Mouse (Mus musculus): Measurements from ENCODE around the gene Reps2. TPM values are rescaled to one million over a fixed set of nuclear protein-coding genes. Genes with fewer than 3 reads are reported as not detected.

The Reps2 gene
- polyA plus RNA-seq, 1 experiment from 2014 or later: 1.6 TPM

DNA sequence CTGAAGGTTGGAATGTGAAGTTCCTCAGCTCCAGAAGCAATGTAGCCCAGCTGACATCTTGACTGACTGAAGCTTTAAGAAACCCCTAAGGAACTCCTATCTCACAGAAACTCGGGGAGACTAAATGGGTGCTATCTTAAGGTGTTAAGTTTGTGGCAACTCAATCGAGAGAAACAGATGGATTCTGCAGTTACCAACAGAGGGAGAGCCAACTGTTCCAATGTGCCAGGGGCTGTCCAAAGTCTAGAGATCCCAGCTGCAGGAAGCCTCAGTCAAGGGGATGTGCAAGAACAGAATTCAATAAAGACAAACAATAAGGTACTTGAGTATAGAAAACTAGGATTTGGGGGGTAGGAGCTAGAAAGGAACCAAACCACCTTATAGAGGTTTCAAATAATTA is 8.3 kb downstream of the Reps2 start:
- Histone ChIP-seq H3K36me3 (ENCODE audit: insufficient read depth, low read length) (no peaks in the 10 kb centered on the region), H3K9me3 (ENCODE audit: low read length) (no peaks in the 10 kb centered on the region), H3K4me3 (ENCODE audit: low read depth, low read length) (no peak overlapping the region), H3K27ac (ENCODE audit: low read length) (no peak overlapping the region), H3K27me3 (replicated peaks; ENCODE audit: insufficient read depth, low read length) (no peaks in the 10 kb centered on the region), H3K4me2 (replicated peaks; ENCODE audit: low read depth, low read length) (no peak overlapping the region), H3K4me1 (ENCODE audit: insufficient read depth, low read depth, low read length) (no peaks in the 10 kb centered on the region), H3K9ac (replicated peaks; ENCODE audit: low read depth) (no peak overlapping the region)
- TF ChIP-seq EP300 (IDR thresholded peaks at IDR 0.05) (no peak), CTCF (IDR thresholded peaks at IDR 0.05) (no peak)
- no peak for ATAC-seq
- WGBS: 23% methylated on average over 2 of the region's 2 CpGs
- DNase-seq (ENCODE audit: low spot score): no peak

DNA sequence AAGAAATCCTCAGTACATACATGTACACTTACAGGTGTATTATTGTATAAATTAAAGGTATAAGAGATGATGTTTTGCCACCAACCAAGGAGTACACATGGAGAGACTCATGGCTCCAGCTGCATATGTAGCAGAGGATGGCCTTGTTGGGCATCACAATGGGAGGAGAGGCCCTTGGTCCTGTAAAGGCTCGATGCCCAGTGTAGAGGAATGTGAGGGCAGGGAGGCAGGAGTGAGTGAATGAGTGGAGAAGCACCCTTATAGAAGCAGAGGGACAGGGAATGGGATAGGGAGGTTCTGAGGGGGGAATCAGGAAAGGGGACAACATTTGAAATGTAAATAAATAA is 21.4 kb downstream of the Reps2 start:
- no peak overlapping the region for H3K4me2 ChIP-seq (replicated peaks; ENCODE audit: low read depth, low read length)
- H3K9ac ChIP-seq (replicated peaks; ENCODE audit: low read depth): no peak overlapping the region
- H3K27me3 ChIP-seq (replicated peaks; ENCODE audit: insufficient read depth, low read length): no peaks in the 10 kb centered on the region
- H3K27ac ChIP-seq (ENCODE audit: low read length): no peak overlapping the region
- no peaks in the 10 kb centered on the region for H3K9me3 ChIP-seq (ENCODE audit: low read length)
- H3K4me3 ChIP-seq (ENCODE audit: low read depth, low read length): no peak overlapping the region
- WGBS: 57% methylated on average over 1 of the region's 1 CpGs
- TF ChIP-seq EP300 (IDR thresholded peaks at IDR 0.05): no peak
- TF ChIP-seq CTCF (IDR thresholded peaks at IDR 0.05): no peak
- DNase-seq (ENCODE audit: low spot score) (no peak), ATAC-seq (no peak)
- no peaks in the 10 kb centered on the region for H3K4me1 ChIP-seq (ENCODE audit: insufficient read depth, low read depth, low read length)
- no peaks in the 10 kb centered on the region for H3K36me3 ChIP-seq (ENCODE audit: insufficient read depth, low read length)

GRCm38 (mm10) chrX:162621194-162622090 is 22.0 kb downstream of the Reps2 start:
- no peak for TF ChIP-seq EP300 (IDR thresholded peaks at IDR 0.05)
- TF ChIP-seq CTCF (IDR thresholded peaks at IDR 0.05): no peak
- Histone ChIP-seq H3K27me3 (replicated peaks; ENCODE audit: insufficient read depth, low read length) (no peaks in the 10 kb centered on the region), H3K27ac (ENCODE audit: low read length) (no peak overlapping the region), H3K4me2 (replicated peaks; ENCODE audit: low read depth, low read length) (no peak overlapping the region), H3K9ac (replicated peaks; ENCODE audit: low read depth) (no peak overlapping the region), H3K4me1 (ENCODE audit: insufficient read depth, low read depth, low read length) (no peaks in the 10 kb centered on the region), H3K4me3 (ENCODE audit: low read depth, low read length) (no peak overlapping the region), H3K36me3 (ENCODE audit: insufficient read depth, low read length) (no peaks in the 10 kb centered on the region), H3K9me3 (ENCODE audit: low read length) (no peaks in the 10 kb centered on the region)
- ATAC-seq (no peak), DNase-seq (ENCODE audit: low spot score) (no peak)
- 73% methylated on average over 5 of the region's 5 CpGs for WGBS

DNA sequence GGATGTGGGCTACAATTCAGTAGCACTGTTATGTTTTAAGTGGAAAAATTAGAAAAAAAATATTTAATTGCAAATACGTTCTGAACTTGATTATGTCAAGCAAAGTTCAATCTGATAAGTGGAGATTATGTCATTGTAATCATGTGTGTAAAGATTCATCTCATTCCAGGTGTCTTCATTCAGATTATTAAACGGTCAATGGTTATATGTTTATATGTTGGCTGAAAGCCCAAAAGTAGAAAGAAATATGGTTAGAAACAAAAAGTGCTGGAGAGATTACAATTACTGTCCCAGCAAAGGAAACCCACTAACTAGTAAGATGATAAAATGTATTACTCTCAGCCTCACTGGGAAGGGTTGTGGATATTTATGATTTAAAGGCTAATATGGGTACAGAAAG is 23.7 kb downstream of the Reps2 start:
- no peak overlapping the region for H3K4me3 ChIP-seq (ENCODE audit: low read depth, low read length)
- H3K9ac ChIP-seq (replicated peaks; ENCODE audit: low read depth): no peak overlapping the region
- no peak overlapping the region for H3K27ac ChIP-seq (ENCODE audit: low read length)
- ATAC-seq: no peak
- WGBS: 42% methylated on average over 2 of the region's 2 CpGs
- H3K4me2 ChIP-seq (replicated peaks; ENCODE audit: low read depth, low read length): no peak overlapping the region
- no peak for DNase-seq (ENCODE audit: low spot score)
- no peaks in the 10 kb centered on the region for H3K4me1 ChIP-seq (ENCODE audit: insufficient read depth, low read depth, low read length)
- H3K27me3 ChIP-seq (replicated peaks; ENCODE audit: insufficient read depth, low read length): no peaks in the 10 kb centered on the region
- no peaks in the 10 kb centered on the region for H3K9me3 ChIP-seq (ENCODE audit: low read length)
- TF ChIP-seq EP300 (IDR thresholded peaks at IDR 0.05) (no peak), CTCF (IDR thresholded peaks at IDR 0.05) (no peak)
- H3K36me3 ChIP-seq (ENCODE audit: insufficient read depth, low read length): no peaks in the 10 kb centered on the region

- no peak overlapping the region for H3K4me3 ChIP-seq (ENCODE audit: low read depth, low read length)
Measured at GRCm38 (mm10) chrX:162618547-162618946, 24.9 kb downstream of the Reps2 start.

GRCm38 (mm10) chrX:162606113-162606512 is 37.3 kb downstream of the Reps2 start:
- WGBS: 84% methylated on average over 2 of the region's 2 CpGs
- H3K27ac ChIP-seq (ENCODE audit: low read length): no peak overlapping the region
- TF ChIP-seq CTCF (IDR thresholded peaks at IDR 0.05): no peak
- TF ChIP-seq EP300 (IDR thresholded peaks at IDR 0.05): no peak
- no peak overlapping the region for H3K9ac ChIP-seq (replicated peaks; ENCODE audit: low read depth)
- no peak overlapping the region for H3K4me3 ChIP-seq (ENCODE audit: low read depth, low read length)
- no peak for ATAC-seq
- no peaks in the 10 kb centered on the region for H3K4me1 ChIP-seq (ENCODE audit: insufficient read depth, low read depth, low read length)
- DNase-seq (ENCODE audit: low spot score): no peak
- H3K27me3 ChIP-seq (replicated peaks; ENCODE audit: insufficient read depth, low read length): no peaks in the 10 kb centered on the region
- no peaks in the 10 kb centered on the region for H3K9me3 ChIP-seq (ENCODE audit: low read length)
- no peaks in the 10 kb centered on the region for H3K36me3 ChIP-seq (ENCODE audit: insufficient read depth, low read length)
- H3K4me2 ChIP-seq (replicated peaks; ENCODE audit: low read depth, low read length): no peak overlapping the region

More at GRCm38 (mm10) chrX:162618547-162618946, 24.9 kb downstream of the Reps2 start:
- Histone ChIP-seq H3K36me3 (ENCODE audit: insufficient read depth, low read length) (no peaks in the 10 kb centered on the region), H3K4me1 (ENCODE audit: insufficient read depth, low read depth, low read length) (no peaks in the 10 kb centered on the region), H3K9ac (replicated peaks; ENCODE audit: low read depth) (no peak overlapping the region), H3K27me3 (replicated peaks; ENCODE audit: insufficient read depth, low read length) (no peaks in the 10 kb centered on the region), H3K4me2 (replicated peaks; ENCODE audit: low read depth, low read length) (no peak overlapping the region), H3K9me3 (ENCODE audit: low read length) (no peaks in the 10 kb centered on the region), H3K27ac (ENCODE audit: low read length) (no peak overlapping the region)
- ATAC-seq (no peak), DNase-seq (ENCODE audit: low spot score) (no peak)
- TF ChIP-seq EP300 (IDR thresholded peaks at IDR 0.05) (no peak), CTCF (IDR thresholded peaks at IDR 0.05) (no peak)
- WGBS: 89% methylated on average over 3 of the region's 3 CpGs

Measured in lung, postnatal 0 days (tissue).